Mouse (Mus musculus) lung, postnatal 4 days (tissue): Measurements from ENCODE around the gene Cacfd1.

Source experiments
- DNase-seq, 2 experiments: peaks; one replicate each; pipeline ENCODE4 v3.0.0; 2021

Gene Cacfd1

GRCm38 (mm10) chr2:27009714-27010244 lies at the start of gene Cacfd1:
Gene Cacfd1 (plus strand): TSS chr2:27009926.
- peak; percentile 90 to 93 for DNase-seq

- no peak for DNase-seq
Observed at GRCm38 (mm10) chr2:26960756-26961155, 49.0 kb upstream of the Cacfd1 start.

DNA sequence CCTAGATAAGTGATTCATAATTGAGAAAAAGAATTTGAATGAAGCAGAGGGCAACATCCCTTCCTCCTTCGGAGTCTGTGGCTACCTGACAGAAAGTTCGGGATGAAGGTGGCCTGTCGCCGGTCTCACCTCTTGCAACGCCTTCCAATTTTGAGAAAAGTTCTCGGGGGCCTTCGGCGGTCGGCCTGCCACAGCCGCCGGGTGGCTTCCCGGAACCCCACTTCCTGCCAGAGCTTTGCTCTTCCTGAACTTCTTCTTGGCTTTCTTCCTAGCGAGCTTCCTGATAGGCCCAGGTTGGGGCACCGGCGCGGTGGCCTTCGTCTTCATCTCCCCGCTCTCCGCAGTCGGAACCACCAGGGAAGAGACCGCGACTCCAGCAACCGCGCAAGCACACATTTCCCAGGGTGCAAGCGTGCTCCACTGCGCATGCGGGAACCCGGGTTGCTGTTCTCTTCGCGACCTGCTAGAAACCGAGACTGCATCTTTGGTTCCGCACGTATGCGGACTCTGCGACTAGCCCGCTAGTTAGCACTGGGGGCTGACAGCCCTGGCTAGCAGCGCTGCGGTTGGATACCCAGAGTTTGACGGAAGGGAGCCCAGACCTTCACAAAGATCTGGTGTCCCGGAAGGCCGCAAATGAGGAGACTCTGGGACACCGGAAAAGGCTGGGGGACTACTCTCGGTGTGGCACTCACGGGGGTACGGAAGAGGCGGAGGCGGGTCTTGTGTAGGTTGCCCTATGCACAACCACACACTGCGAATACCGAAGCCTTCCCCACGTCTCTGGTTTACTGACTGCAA lies 45.6 kb upstream of the Cacfd1 start, which contains the start of gene Rexo4:
TSS of gene Rexo4 (minus strand) at position 464 of the 801 bp plus-strand sequence.
- peak; percentile 94 to 96 for DNase-seq

DNA sequence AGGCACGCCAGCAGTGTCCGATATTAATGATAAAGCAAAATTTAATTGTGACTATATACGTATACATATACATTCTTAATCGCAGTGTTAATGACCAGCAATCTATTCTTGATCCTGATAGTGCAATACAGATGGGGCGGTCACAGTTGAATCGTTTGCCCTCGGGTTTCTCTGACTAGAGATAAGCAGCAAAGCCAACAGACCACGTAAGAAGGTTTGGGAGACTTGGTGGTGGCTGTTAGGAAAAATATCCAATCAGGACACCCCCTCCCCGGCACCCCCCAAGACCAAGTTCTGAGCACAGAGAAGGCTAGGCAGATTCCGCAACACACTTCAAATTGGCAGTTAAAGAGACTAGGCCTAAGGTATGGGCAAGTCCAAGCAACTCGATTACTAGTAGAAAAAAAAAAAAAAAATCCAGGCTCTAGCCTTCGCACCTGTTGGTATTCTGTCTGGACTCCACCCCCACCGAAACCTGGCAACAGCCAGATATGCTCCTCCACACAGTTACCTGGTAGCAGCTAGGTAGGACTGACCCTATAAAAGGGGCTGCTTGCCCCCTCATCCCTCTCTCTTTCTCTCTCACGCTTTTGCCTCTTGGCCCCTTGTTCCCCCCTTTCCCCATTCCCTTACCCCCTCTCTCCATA lies 44.9 kb upstream of the Cacfd1 start:
- no peak for DNase-seq

DNA sequence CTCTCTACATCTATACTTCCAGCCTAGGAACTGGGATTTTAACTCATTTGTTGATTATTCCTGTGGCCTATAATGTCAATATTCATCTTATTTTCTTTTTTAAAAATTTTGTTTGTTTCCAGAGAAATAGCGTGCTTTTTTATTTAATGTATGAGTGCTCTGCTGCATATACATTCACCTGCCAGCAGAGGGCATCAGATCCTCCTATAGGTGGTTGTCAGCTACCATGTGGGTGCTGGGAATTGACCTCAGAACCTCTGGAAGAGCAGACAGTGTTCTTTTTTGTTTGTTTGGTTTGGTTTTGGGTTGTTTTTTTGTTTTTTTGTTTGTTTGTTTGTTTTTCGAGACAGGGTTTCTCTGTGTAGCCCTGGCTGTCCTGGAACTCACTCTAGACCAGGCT lies 42.5 kb upstream of the Cacfd1 start:
- DNase-seq: no peak

- no peak for DNase-seq
Observed at GRCm38 (mm10) chr2:26973116-26973515, 36.6 kb upstream of the Cacfd1 start, which contains the start of gene Adamts13. Gene Adamts13 (plus strand): TSS chr2:26973416.

DNA sequence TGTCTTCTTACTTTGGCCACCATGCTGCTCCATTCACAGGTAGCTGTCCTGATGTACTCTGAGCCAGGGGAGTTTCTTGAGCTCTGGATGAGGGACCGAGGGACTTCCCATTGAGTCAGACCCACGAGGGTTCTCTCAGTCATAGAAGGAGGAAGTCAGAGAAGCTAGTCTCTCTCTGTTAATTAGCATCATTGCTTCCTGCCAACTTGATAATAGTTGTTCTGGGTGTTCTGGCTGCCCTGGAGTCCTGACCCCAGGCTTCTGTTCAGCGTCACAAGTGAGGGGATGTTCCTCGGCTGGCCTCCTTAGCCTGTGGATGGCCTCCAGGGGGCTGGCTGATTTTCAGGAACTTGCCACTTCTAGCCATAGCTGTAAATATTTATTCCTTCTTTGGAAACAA lies 35.8 kb upstream of the Cacfd1 start:
- no peak for DNase-seq

GRCm38 (mm10) chr2:26980361-26980760 lies 29.4 kb upstream of the Cacfd1 start:
- DNase-seq: no peak

- no peak for DNase-seq
Observed at GRCm38 (mm10) chr2:26984179-26984578, 25.5 kb upstream of the Cacfd1 start.

DNA sequence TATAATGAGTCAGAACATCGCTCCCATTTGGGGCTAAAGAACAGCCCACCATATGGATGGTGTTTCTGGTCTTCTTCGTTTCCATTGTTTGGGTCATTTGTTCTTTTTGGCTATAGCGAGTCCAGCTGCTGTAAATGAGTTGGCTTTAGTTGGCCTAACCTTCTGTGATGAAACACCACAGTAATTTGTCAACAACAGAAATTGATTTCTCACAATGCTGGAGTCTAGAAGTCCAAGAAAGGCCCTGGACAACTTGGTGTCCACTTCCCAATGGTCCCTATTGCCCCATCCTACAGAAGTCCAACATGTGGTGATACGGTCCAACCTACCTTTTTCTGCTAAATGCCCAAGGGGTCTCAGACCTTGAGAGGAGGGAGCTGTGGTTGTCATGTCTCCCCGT lies 25.1 kb upstream of the Cacfd1 start:
- DNase-seq: no peak

- no peak for DNase-seq
Observed at GRCm38 (mm10) chr2:26993936-26994335, 15.8 kb upstream of the Cacfd1 start.

DNA sequence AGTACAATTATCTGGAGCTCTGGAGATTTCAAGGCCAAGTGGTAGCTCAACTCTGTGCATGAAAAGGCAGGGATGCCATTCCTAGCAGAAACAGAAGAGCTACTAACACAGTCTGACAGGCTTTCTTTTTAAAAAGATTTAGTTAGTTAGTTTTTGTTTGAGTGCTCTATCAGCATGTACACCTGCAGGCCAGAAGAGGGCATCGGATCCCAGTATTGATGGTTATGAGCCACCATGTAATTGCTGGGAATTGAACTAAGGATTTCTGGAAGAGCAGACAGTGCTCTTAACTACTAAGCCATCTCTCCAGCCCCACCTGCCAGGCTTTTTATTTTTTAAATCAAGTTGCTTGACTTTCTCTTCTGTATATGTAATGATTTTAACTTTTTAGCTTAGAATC lies 12.2 kb upstream of the Cacfd1 start:
- DNase-seq: no peak

- no peak for DNase-seq
Observed at GRCm38 (mm10) chr2:26997993-26998392, 11.7 kb upstream of the Cacfd1 start.

GRCm38 (mm10) chr2:27006255-27006654 lies 3.5 kb upstream of the Cacfd1 start:
- DNase-seq: no peak

GRCm38 (mm10) chr2:27007701-27008100 lies 2.0 kb upstream of the Cacfd1 start:
- DNase-seq: no peak

DNA sequence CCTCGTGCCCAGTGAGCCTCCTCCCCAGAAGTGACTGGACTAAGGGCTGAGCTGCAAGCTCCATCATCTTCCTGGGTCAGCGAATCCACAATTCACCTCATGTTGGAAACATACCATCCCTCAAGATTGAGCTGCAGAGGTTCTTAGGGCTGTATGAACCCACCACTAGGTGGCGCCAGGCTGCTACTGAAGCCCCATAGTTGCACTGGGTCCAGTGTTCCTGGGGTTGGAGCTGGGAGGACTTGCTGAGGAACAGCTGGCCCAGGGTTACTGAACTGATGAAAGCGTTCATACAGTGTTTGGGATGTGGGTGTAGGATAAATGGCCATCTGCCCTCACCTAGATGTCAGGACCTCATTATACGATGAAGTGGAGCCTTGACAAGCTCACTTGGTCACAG lies 8.1 kb downstream of the Cacfd1 start:
- peak; percentile 67 to 80 for DNase-seq

DNA sequence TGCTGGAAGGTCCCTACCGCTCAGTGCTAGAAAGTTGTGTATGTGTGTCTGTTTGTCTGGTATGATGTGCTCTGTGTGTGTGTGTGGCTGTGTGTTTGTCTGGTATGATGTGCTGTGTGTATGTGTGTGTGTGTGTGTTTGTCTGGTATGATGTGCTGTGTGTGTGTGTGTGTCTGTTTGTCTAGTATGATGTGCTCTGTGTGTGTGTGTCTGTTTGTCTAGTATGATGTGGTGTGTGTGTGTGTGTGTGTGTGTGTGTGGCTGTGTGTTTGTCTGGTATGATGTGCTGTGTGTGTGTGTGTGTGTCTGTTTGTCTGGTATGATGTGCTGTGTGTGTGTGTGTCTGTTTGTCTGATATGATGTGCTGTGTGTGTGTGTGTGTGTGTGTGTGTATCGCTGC lies 9.8 kb downstream of the Cacfd1 start:
- DNase-seq: no peak

DNA sequence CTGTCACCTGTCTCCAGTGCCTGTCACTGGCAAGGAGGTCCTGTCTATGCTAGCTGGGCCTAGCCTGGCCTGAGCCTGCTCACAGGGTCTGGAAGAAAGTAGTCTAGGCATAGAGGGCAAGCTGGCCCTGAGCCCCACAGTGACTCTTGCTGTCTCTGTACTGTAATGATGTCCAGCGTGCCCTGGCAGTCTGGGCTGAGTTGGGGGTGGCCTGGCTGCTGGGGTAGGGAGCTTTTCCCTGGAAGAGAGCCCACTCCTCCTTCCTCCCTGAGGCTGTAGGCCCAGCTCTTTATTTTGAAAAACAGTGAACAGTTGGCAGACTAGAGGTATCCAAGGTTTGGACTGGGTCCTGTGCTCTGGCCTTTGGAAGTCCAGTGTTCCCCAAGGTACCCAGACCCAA lies 11.4 kb downstream of the Cacfd1 start:
- no peak for DNase-seq

GRCm38 (mm10) chr2:27022612-27023011 lies 12.9 kb downstream of the Cacfd1 start:
- no peak for DNase-seq

GRCm38 (mm10) chr2:27024136-27024535 lies 14.4 kb downstream of the Cacfd1 start:
- DNase-seq: no peak

- peak in 1 of 2 experiments; percentile 31 for DNase-seq
Observed at GRCm38 (mm10) chr2:27025545-27025944, 15.8 kb downstream of the Cacfd1 start.

DNA sequence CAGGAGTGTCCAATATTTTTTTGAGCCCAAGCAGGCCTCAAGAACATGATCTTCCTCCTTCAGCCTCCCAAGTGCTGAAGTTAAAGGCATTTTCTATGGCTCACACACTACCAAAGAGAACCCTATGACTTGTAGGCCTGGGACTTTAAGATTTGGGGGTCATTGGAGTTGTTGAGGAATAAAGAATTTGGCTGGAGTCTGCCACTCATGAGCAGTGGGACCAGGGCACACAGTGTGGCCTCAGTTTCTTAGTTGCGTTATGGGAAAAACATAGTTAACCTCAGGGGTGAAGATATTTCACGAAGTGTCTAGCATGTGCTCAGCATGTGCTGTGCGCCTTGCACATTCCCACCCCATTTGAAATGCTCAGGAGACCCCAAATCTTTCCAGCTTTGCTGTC lies 16.6 kb downstream of the Cacfd1 start:
- no peak for DNase-seq

DNA sequence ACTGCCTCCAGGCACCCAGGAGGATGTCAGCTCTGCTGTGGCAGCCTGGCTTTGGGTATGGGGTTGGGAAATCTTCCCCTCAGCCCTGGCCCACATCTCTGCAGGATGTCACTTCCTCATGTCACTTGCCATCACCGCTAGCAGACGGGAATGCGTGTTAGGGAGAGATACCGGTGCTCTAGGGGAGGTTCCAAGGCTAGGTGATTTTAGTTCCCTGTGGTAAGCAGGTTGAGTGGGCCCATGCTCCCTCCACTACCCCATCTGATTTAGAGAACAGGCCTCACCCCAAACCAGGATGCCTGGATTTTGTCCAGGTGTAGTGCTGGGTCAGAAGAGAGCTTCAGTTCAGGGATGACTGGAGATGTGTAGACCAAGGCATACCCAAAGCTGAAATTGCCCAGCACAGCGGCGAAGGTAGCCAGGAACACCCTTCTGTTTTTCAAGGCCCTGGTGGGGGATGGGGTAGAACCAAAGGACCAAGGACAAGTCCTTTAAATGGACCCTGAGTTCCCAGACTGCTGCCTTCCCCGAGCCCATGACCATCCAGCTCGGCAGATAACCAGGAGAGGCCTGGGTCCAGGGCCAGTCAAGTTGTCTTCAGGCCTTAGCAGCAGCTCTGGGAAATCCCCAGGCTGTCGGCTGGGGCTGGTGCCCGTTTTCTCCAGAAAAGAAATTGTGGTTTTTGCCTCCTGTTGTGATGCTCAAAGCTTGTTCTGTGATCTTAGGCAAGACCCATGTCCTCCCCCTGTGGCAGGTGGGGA lies 17.3 kb downstream of the Cacfd1 start:
- DNase-seq: no peak
